Mouse (Mus musculus): ENCODE measurements at regions not wholly inside any gene's neighbourhood (a gene's known extent, or its start where the extent isn't known, plus 50 kb on each side); places are given as distances from the start of the nearest gene placed in this dataset.

GRCm38 (mm10) chr12:90469754-90470153 lies 268.5 kb downstream of the Dio2 start:
- ATAC-seq (ENCODE audit: insufficient number of reproducible peaks, low FRiP score, low TSS enrichment), result no peak

GRCm38 (mm10) chr12:90460121-90460520 lies 278.1 kb downstream of the Dio2 start:
- ATAC-seq (ENCODE audit: insufficient number of reproducible peaks, low FRiP score, low TSS enrichment), result no peak

GRCm38 (mm10) chr12:90440672-90441071 lies 297.6 kb downstream of the Dio2 start:
- ATAC-seq (ENCODE audit: insufficient number of reproducible peaks, low FRiP score, low TSS enrichment), result no peak

- ATAC-seq (ENCODE audit: insufficient number of reproducible peaks, low FRiP score, low TSS enrichment), result peak; percentile 92
These were observed 312.8 kb downstream of the Dio2 start for GRCm38 (mm10) chr12:90425276-90426063.

- no peak for ATAC-seq (ENCODE audit: insufficient number of reproducible peaks, low FRiP score, low TSS enrichment)
These were observed 320.5 kb downstream of the Dio2 start for GRCm38 (mm10) chr12:90417590-90418221.

- no peak for ATAC-seq (ENCODE audit: insufficient number of reproducible peaks, low FRiP score, low TSS enrichment)
These were observed 329.5 kb downstream of the Dio2 start for GRCm38 (mm10) chr12:90408716-90409115.

GRCm38 (mm10) chr12:90398564-90398963 lies 339.7 kb downstream of the Dio2 start:
- ATAC-seq (ENCODE audit: insufficient number of reproducible peaks, low FRiP score, low TSS enrichment), result no peak
